Mouse (Mus musculus): ENCODE results near the gene 1110065P20Rik. TPM values are rescaled to one million over a fixed set of nuclear protein-coding genes. Genes with fewer than 3 reads are reported as not detected.

1110065P20Rik gene
- 94.8 and 95.8 TPM in 2 replicates for polyA plus RNA-seq (2015; fragmentation: Nextera tagmentation; extraction: Ambion mirVana)

GRCm38 (mm10) chr4:124850933-124851658, at the start of gene 1110065P20Rik:
Gene 1110065P20Rik (minus strand): TSS chr4:124851196.
- H3K4me3 ChIP-seq, result peak within 1 kb of the TSS; percentile 82
- H3K4me2 ChIP-seq, result peak within 1 kb of the TSS; percentile 86
- peaks cover 45% of the 10 kb centered on the region for H3K4me1 ChIP-seq
- H3K27me3 ChIP-seq (replicated peaks), result no peaks in the 10 kb centered on the region
- peak within 1 kb of the TSS; percentile 83 for H3K9ac ChIP-seq
- H3K36me3 ChIP-seq (replicated peaks), result peaks cover 17% of the 10 kb centered on the region
- H3K27ac ChIP-seq, result peak within 1 kb of the TSS; percentile 95
- no peaks in the 10 kb centered on the region for H3K9me3 ChIP-seq
- ATAC-seq (replicated peaks), result peak; percentile 62
- WGBS, result under 1% methylated on average over 75 of the region's 75 CpGs

- Histone ChIP-seq H3K4me3 (no peak overlapping the region), H3K4me2 (no peak overlapping the region), H3K27ac (no peak overlapping the region), H3K27me3 (replicated peaks) (peaks cover 2% of the 10 kb centered on the region; the same call in 1 of the 2 replicates), H3K36me3 (replicated peaks) (no peaks in the 10 kb centered on the region), H3K4me1 (peaks cover 33% of the 10 kb centered on the region), H3K9me3 (no peaks in the 10 kb centered on the region), H3K9ac (no peak overlapping the region)
- ATAC-seq (replicated peaks), result no peak
- WGBS, result 48% methylated on average over 5 of the region's 5 CpGs
Measured at GRCm38 (mm10) chr4:124899906-124900305, 48.9 kb upstream of the 1110065P20Rik start.

GRCm38 (mm10) chr4:124898428-124898827, 47.4 kb upstream of the 1110065P20Rik start:
- H3K27ac ChIP-seq, result no peak overlapping the region
- 14% methylated on average over 10 of the region's 10 CpGs for WGBS
- no peaks in the 10 kb centered on the region for H3K36me3 ChIP-seq (replicated peaks)
- no peak overlapping the region for H3K4me3 ChIP-seq
- H3K4me1 ChIP-seq, result peaks cover 47% of the 10 kb centered on the region
- no peaks in the 10 kb centered on the region for H3K9me3 ChIP-seq
- H3K4me2 ChIP-seq, result no peak overlapping the region
- ATAC-seq (replicated peaks), result no peak
- peaks cover 7% of the 10 kb centered on the region; the same call in 1 of the 2 replicates for H3K27me3 ChIP-seq (replicated peaks)
- no peak overlapping the region for H3K9ac ChIP-seq

GRCm38 (mm10) chr4:124894508-124895428, 43.8 kb upstream of the 1110065P20Rik start:
- WGBS, result under 1% methylated on average over 79 of the region's 83 CpGs
- Histone ChIP-seq H3K9ac (peak overlapping the region; percentile 59), H3K4me2 (peak overlapping the region; percentile 71), H3K9me3 (no peaks in the 10 kb centered on the region), H3K27me3 (replicated peaks) (peaks cover 19% of the 10 kb centered on the region; the same call in 1 of the 2 replicates), H3K27ac (peak overlapping the region; percentile 20; the same call in 1 of the 2 replicates), H3K4me1 (peaks cover 35% of the 10 kb centered on the region), H3K4me3 (peak overlapping the region; percentile 52), H3K36me3 (replicated peaks) (no peaks in the 10 kb centered on the region)
- ATAC-seq (replicated peaks), result peak; percentile 83

GRCm38 (mm10) chr4:124893769-124894168, 42.8 kb upstream of the 1110065P20Rik start:
- H3K9ac ChIP-seq, result no peak overlapping the region
- WGBS, result 29% methylated on average over 6 of the region's 6 CpGs

GRCm38 (mm10) chr4:124890831-124891230, 39.8 kb upstream of the 1110065P20Rik start:
- Histone ChIP-seq H3K36me3 (replicated peaks) (no peaks in the 10 kb centered on the region), H3K27me3 (replicated peaks) (peaks cover 21% of the 10 kb centered on the region; the same call in 1 of the 2 replicates), H3K4me3 (no peak overlapping the region), H3K9ac (no peak overlapping the region), H3K9me3 (no peaks in the 10 kb centered on the region), H3K4me1 (peaks cover 21% of the 10 kb centered on the region), H3K27ac (no peak overlapping the region), H3K4me2 (no peak overlapping the region)
- ATAC-seq (replicated peaks), result no peak
- WGBS, result 77% methylated on average over 5 of the region's 5 CpGs

More at GRCm38 (mm10) chr4:124893769-124894168, 42.8 kb upstream of the 1110065P20Rik start:
- Histone ChIP-seq H3K27ac (0 out of 2 replicates have a peak overlapping the region, but pooled peaks have one; percentile 20), H3K4me3 (peak overlapping the region; percentile 52), H3K9me3 (no peaks in the 10 kb centered on the region), H3K4me2 (peak overlapping the region; percentile 71), H3K27me3 (replicated peaks) (peaks cover 19% of the 10 kb centered on the region; the same call in 1 of the 2 replicates), H3K4me1 (peaks cover 28% of the 10 kb centered on the region), H3K36me3 (replicated peaks) (no peaks in the 10 kb centered on the region)
- no peak for ATAC-seq (replicated peaks)

GRCm38 (mm10) chr4:124889935-124890334, 38.9 kb upstream of the 1110065P20Rik start:
- Histone ChIP-seq H3K4me2 (no peak overlapping the region), H3K9me3 (no peaks in the 10 kb centered on the region), H3K4me1 (peaks cover 17% of the 10 kb centered on the region), H3K27me3 (replicated peaks) (peaks cover 26% of the 10 kb centered on the region; the same call in 1 of the 2 replicates), H3K36me3 (replicated peaks) (no peaks in the 10 kb centered on the region), H3K4me3 (no peak overlapping the region), H3K9ac (no peak overlapping the region), H3K27ac (no peak overlapping the region)
- WGBS, result 86% methylated on average over 2 of the region's 2 CpGs
- no peak for ATAC-seq (replicated peaks)

- WGBS, result 67% methylated on average over 7 of the region's 7 CpGs
- Histone ChIP-seq H3K27ac (no peak overlapping the region), H3K27me3 (replicated peaks) (peaks cover 23% of the 10 kb centered on the region; the same call in 1 of the 2 replicates), H3K4me3 (no peak overlapping the region), H3K9me3 (no peaks in the 10 kb centered on the region), H3K36me3 (replicated peaks) (no peaks in the 10 kb centered on the region), H3K4me2 (no peak overlapping the region), H3K4me1 (peaks cover 5% of the 10 kb centered on the region), H3K9ac (no peak overlapping the region)
- ATAC-seq (replicated peaks), result no peak
Measured at GRCm38 (mm10) chr4:124888702-124889101, 37.7 kb upstream of the 1110065P20Rik start.

GRCm38 (mm10) chr4:124882151-124882729, 31.2 kb upstream of the 1110065P20Rik start:
- Histone ChIP-seq H3K27ac (peak overlapping the region; percentile 82), H3K36me3 (replicated peaks) (no peaks in the 10 kb centered on the region), H3K9ac (peak overlapping the region; percentile 52), H3K9me3 (no peaks in the 10 kb centered on the region), H3K4me3 (peak overlapping the region; percentile 59), H3K27me3 (replicated peaks) (peaks cover 20% of the 10 kb centered on the region; the same call in 1 of the 2 replicates), H3K4me2 (peak overlapping the region; percentile 71), H3K4me1 (peaks cover 28% of the 10 kb centered on the region)
- peak; percentile 38 for ATAC-seq (replicated peaks)
- WGBS, result 1% methylated on average over 37 of the region's 37 CpGs

- under 1% methylated on average over 37 of the region's 37 CpGs for WGBS
- H3K36me3 ChIP-seq (replicated peaks), result no peaks in the 10 kb centered on the region
- H3K27ac ChIP-seq, result peak overlapping the region; percentile 82
- H3K9me3 ChIP-seq, result no peaks in the 10 kb centered on the region
- H3K9ac ChIP-seq, result peak overlapping the region; percentile 52
- peak overlapping the region; percentile 59 for H3K4me3 ChIP-seq
- ATAC-seq (replicated peaks), result peak; percentile 97
- peaks cover 20% of the 10 kb centered on the region; the same call in 1 of the 2 replicates for H3K27me3 ChIP-seq (replicated peaks)
- H3K4me2 ChIP-seq, result peak overlapping the region; percentile 71
- peaks cover 28% of the 10 kb centered on the region for H3K4me1 ChIP-seq
Measured at GRCm38 (mm10) chr4:124881341-124881908, 30.4 kb upstream of the 1110065P20Rik start.

GRCm38 (mm10) chr4:124880599-124880998, 29.6 kb upstream of the 1110065P20Rik start, which contains the start of gene Epha10:
Gene Epha10 (plus strand): TSS chr4:124880899.
- 6% methylated on average over 11 of the region's 11 CpGs for WGBS
- H3K27ac ChIP-seq, result peak within 1 kb of the TSS; percentile 82
- no peak for ATAC-seq (replicated peaks)

More at GRCm38 (mm10) chr4:124880599-124880998, 29.6 kb upstream of the 1110065P20Rik start, which contains the start of gene Epha10:
- H3K27me3 ChIP-seq (replicated peaks), result peaks cover 16% of the 10 kb centered on the region; the same call in 1 of the 2 replicates
- peak within 1 kb of the TSS; percentile 59 for H3K4me3 ChIP-seq
- peak within 1 kb of the TSS; percentile 52 for H3K9ac ChIP-seq
- no peaks in the 10 kb centered on the region for H3K36me3 ChIP-seq (replicated peaks)
- peak within 1 kb of the TSS; percentile 71 for H3K4me2 ChIP-seq
- H3K9me3 ChIP-seq, result no peaks in the 10 kb centered on the region
- H3K4me1 ChIP-seq, result peaks cover 28% of the 10 kb centered on the region

Data from midbrain, embryonic 15.5 days (tissue).